ENCODE assay signal across 8 mouse cellular contexts in the genomic region with DNA sequence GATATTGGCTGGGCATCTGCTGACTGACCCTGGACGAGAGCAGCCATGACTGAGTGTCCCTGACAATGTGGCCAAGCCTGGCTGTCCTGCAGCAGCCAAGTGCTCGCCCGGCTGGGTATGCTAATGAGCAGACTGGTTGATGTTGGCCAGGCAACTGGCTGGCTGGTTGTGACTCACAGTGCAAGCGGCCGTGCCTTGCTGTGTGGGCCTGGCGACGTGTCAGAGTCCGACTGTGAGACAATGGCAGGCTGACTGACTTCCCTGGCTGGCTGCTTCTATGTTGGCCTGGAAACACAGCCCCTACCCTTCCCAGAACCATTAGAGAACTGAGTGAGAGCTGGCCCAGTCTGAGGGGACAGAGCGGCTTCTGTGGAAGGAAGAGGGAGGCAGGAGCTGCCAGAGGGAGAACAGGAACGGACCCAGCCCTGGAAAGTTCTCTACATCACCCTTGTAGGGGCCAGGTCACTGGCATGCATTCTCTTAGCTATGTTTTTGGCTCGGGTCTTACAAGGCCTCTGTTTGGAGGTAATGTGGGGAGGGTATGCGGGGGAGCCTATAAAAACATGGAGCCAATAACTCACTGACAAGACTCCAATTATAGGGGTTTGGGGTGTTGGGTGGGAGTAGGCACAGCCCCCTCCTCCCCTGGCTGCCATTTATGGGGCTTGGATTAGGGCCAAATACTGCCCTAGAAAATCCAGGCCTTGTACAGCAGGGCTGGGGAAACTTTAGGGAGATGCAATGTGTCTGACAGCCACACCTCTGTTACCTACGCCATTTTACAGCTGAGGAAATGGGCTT.
DNase-seq lines count a peak whose midpoint lies in the region; ATAC-seq lines count a peak whose summit lies in the region.

No protein-coding gene starts in this region.

- peak; percentile 21; the same call in 1 of the 2 replicates for ATAC-seq in intestine, embryonic 15.5 days
- peak; percentile 75 for ATAC-seq in midbrain, embryonic 14.5 days (ENCODE audit: low FRiP score, low TSS enrichment)
- ATAC-seq in megakaryocyte-erythroid progenitor cell, adult 5-6 weeks (replicated peaks; ENCODE audit: low FRiP score, low TSS enrichment, poor library complexity, severe bottlenecking), result no peak

- H3K9ac ChIP-seq in intestine, embryonic 15.5 days, result no peak overlapping the region
- no peak overlapping the region for H3K9ac ChIP-seq in midbrain, embryonic 14.5 days (replicated peaks; ENCODE audit: low read length)

- no peaks in the 10 kb centered on the region for H3K9me3 ChIP-seq in intestine, embryonic 15.5 days
- H3K9me3 ChIP-seq in midbrain, embryonic 14.5 days (ENCODE audit: control insufficient read depth, low read length), result no peaks in the 10 kb centered on the region

- no peaks in the 10 kb centered on the region for H3K27me3 ChIP-seq in intestine, embryonic 15.5 days (replicated peaks)
- 0 out of 2 replicates have a peak, but pooled peaks cover 8% of the 10 kb centered on the region for H3K27me3 ChIP-seq in midbrain, embryonic 14.5 days (ENCODE audit: control insufficient read depth, insufficient read depth, low read length)

- H3K4me2 ChIP-seq in intestine, embryonic 15.5 days (replicated peaks), result no peak overlapping the region
- no peak overlapping the region for H3K4me2 ChIP-seq in midbrain, embryonic 14.5 days (ENCODE audit: low read length)

- WGBS in intestine, embryonic 15.5 days, result 49% methylated on average over 13 of the region's 13 CpGs
- WGBS in midbrain, embryonic 14.5 days, result 23% methylated on average over 13 of the region's 13 CpGs

- DNase-seq in adrenal gland, adult 8-10 months, result peak; percentile 92
- peak; percentile 81 for DNase-seq in embryo, embryonic 11 days
- DNase-seq in gastrocnemius, postnatal 25 days, result peak; percentile 65
- peak; percentile 64 to 76 for DNase-seq in left cerebral cortex, adult 18-20 months (ENCODE audit: low spot score in 2 of 2)
- DNase-seq in midbrain, embryonic 14.5 days, result peak; percentile 78
- DNase-seq in urinary bladder, adult 2 months (ENCODE audit: low spot score), result peak; percentile 45

- H3K4me1 ChIP-seq in intestine, embryonic 15.5 days (replicated peaks), result peaks cover 54% of the 10 kb centered on the region
- H3K4me1 ChIP-seq in midbrain, embryonic 14.5 days (ENCODE audit: control insufficient read depth, insufficient read depth, low read length), result peaks cover 8% of the 10 kb centered on the region; the same call in 1 of the 2 replicates

- H3K4me3 ChIP-seq in intestine, embryonic 15.5 days (replicated peaks), result no peak overlapping the region
- no peak overlapping the region for H3K4me3 ChIP-seq in midbrain, embryonic 14.5 days (replicated peaks; ENCODE audit: low read depth, low read length)

- no peaks in the 10 kb centered on the region for H3K36me3 ChIP-seq in intestine, embryonic 15.5 days
- H3K36me3 ChIP-seq in midbrain, embryonic 14.5 days (ENCODE audit: control insufficient read depth, insufficient read depth, low read length), result no peaks in the 10 kb centered on the region

- no peak overlapping the region for H3K27ac ChIP-seq in intestine, embryonic 15.5 days
- no peak overlapping the region for H3K27ac ChIP-seq in midbrain, embryonic 14.5 days (replicated peaks; ENCODE audit: low read depth, low read length)
